Mouse (Mus musculus): Measurements from ENCODE around the gene Ptprt. TPM values are rescaled to one million over a fixed set of nuclear protein-coding genes. Genes with fewer than 3 reads are reported as not detected.

Gene Ptprt
- total RNA-seq, 2 experiments from 2014 or later, result 0.07 TPM; not detected in 1

DNA sequence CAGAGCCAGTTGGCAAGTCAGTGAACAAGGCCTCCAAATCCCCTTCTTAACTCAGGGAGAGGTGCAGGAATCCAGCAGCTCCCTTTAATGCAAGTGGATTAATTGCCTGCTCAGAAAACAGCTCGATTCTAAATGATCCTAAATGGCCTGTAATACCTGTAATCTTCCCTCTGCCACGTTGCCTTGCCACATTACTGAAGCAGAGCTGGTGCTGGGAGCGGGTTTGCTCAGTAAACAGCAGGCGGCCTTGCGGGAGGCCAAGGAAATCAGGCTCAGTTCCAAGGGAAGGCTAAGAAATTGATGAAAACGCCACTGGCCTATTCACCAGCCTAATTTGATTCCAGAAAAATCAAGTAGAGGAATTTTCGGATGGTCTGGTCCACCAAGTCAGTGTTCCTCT, 659.9 kb downstream of the Ptprt start:
- ATAC-seq (ENCODE audit: poor library complexity, severe bottlenecking), result no peak

DNA sequence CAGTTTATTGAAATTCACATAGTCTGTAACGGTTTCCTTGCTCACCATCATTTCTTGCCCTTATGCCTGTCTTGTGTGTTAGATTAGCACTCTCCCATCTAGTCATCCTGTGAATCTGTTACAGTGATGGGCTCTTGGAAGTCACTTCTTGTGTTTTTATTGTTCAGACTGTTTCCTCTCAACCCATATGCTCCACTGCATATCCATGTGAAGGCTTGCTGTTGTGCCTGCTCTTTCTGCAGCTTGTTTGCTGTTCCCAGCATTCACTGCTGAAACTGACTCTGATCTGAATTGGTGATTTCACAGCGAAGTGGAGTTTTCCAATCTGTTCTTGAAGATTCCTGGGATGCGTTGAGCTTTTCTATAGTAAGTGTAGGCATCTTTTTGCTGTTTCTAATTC, 678.6 kb downstream of the Ptprt start:
- no peak for ATAC-seq (ENCODE audit: poor library complexity, severe bottlenecking)

- no peak for ATAC-seq (ENCODE audit: poor library complexity, severe bottlenecking)
Observed at GRCm38 (mm10) chr2:161961179-161962163, 699.5 kb downstream of the Ptprt start.

- no peak for ATAC-seq (ENCODE audit: poor library complexity, severe bottlenecking)
Observed at GRCm38 (mm10) chr2:161945424-161945823, 715.5 kb downstream of the Ptprt start.

- ATAC-seq (ENCODE audit: poor library complexity, severe bottlenecking), result no peak
Observed at GRCm38 (mm10) chr2:161944689-161945088, 716.3 kb downstream of the Ptprt start.

DNA sequence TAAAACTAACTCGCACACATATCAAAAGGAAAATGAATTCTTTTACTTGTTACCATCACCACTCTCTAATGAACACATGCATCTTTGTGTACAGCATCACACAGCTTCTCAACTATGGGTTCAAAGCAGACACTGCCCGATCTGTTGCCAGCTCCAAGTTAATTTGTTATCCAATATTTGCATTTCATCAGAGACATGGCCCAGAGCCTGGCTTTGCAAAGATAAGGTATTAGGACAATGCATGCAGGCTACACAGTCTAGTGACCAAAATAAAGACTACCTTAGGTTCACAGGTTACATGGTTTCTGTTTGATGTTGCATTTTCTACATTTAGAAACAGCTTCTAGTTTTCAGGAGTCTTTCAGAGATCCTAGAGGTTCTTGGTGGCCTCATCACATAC, 719.0 kb downstream of the Ptprt start:
- ATAC-seq (ENCODE audit: poor library complexity, severe bottlenecking), result no peak

- no peak for ATAC-seq (ENCODE audit: poor library complexity, severe bottlenecking)
Observed at GRCm38 (mm10) chr2:161907214-161907613, 753.7 kb downstream of the Ptprt start.

DNA sequence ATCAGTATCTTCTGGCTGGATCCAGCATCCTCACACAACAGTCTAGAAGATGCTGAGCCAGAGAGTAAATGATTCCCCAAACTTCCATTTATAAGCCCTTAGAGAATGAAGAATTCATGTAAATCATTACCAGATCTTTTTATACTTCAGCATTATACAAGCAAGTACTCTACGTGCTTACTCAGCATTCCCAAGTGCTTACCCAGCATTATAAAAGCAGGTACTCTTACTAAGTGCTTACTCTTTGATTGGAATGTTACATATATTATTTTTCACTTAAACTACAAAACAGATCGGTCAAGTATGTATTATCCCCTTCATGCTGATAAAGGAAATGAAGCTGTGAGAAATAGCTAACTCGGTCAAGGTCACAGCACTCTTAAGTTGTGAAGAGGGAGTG, 758.8 kb downstream of the Ptprt start:
- ATAC-seq (ENCODE audit: poor library complexity, severe bottlenecking), result no peak

- ATAC-seq (ENCODE audit: poor library complexity, severe bottlenecking), result no peak
Observed at GRCm38 (mm10) chr2:161884446-161884845, 776.5 kb downstream of the Ptprt start.

- ATAC-seq (ENCODE audit: poor library complexity, severe bottlenecking), result no peak
Observed at GRCm38 (mm10) chr2:161882580-161882979, 778.4 kb downstream of the Ptprt start.

DNA sequence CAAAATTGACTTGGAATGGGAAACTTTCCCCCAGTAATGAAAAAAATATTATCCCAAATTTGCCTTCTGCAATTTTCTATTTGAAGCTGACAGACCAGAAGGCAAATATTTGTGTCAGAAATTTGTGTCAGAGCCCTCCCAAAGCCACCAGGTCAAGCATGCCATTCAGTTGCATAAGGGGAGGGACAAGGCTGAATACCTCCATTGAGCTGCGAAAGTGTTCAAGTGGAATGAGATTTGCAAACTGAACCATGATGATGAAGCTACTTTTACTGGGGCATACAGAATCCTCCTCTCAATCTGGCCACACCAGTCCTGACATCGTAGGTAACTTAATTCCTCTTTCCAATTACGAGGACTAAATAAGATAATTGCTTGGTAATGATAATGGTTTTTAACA, 780.0 kb downstream of the Ptprt start:
- ATAC-seq (ENCODE audit: poor library complexity, severe bottlenecking), result no peak

GRCm38 (mm10) chr2:161865231-161865630, 795.7 kb downstream of the Ptprt start:
- ATAC-seq (ENCODE audit: poor library complexity, severe bottlenecking), result no peak

DNA sequence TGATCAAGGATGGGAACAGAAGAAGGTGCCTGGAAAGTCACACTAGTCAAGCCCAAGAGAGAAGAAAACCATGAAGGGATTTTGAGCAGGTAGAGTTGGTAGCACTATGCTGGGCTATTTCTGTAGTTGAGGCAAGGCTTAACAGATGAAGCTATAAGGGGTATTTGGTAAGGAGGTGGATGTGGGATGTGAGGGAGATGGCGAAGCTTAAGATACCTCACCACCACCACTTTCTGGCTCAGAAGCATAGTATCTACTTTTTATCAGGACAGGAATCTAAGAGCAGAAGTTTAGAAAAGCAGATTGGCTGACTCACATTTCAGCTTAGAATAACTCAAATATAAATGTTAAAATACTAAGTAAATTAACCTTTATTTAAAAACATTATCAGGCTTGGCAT, 802.1 kb downstream of the Ptprt start:
- no peak for ATAC-seq (ENCODE audit: poor library complexity, severe bottlenecking)

DNA sequence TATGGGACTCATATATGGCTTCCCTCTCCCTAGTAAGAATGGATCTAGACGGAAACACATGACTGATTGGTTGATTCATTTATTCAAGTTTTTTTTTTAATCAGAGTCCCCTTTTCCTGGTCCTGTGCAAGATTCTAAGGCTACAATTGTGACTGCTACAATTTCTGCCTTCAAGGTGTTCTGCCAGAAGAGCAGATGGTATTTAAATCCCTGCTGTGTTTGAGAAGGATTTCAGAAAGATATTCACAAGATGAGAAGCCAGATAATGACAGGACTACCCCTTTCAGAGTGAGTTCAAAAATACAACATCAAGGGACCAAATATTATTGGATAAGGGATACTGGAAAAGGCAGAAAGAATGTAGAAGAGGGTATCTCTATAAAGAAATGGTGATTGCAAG, 802.6 kb downstream of the Ptprt start:
- ATAC-seq (ENCODE audit: poor library complexity, severe bottlenecking), result no peak

GRCm38 (mm10) chr2:161835001-161835400, 825.9 kb downstream of the Ptprt start:
- no peak for ATAC-seq (ENCODE audit: poor library complexity, severe bottlenecking)

- ATAC-seq (ENCODE audit: poor library complexity, severe bottlenecking), result no peak
Observed at GRCm38 (mm10) chr2:161833846-161834245, 827.1 kb downstream of the Ptprt start.

DNA sequence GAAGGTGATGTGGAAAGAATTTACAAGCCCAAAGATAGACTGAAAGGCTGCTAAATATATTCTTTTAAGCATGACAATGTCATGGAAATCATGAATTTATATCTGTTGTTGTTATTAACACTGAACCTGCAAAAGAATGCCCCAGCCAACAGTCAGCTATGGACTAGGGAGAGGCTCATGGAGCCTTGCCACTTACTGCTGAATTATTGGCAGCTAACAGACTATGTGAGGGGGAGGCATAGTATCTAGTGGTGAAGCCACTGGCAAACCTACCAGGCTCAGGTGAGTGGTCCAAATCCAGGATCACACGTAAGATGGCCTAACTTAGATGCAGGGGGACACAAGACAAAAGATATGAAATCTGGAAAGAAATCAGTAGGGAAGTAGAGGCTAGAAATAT, 847.6 kb downstream of the Ptprt start:
- ATAC-seq (ENCODE audit: poor library complexity, severe bottlenecking), result no peak

- no peak for ATAC-seq (ENCODE audit: poor library complexity, severe bottlenecking)
Observed at GRCm38 (mm10) chr2:161808086-161808801, 852.7 kb downstream of the Ptprt start.

- ATAC-seq (ENCODE audit: poor library complexity, severe bottlenecking), result no peak
Observed at GRCm38 (mm10) chr2:161806287-161807007, 854.5 kb downstream of the Ptprt start.

- no peak for ATAC-seq (ENCODE audit: poor library complexity, severe bottlenecking)
Observed at GRCm38 (mm10) chr2:161799946-161800345, 861.0 kb downstream of the Ptprt start.

DNA sequence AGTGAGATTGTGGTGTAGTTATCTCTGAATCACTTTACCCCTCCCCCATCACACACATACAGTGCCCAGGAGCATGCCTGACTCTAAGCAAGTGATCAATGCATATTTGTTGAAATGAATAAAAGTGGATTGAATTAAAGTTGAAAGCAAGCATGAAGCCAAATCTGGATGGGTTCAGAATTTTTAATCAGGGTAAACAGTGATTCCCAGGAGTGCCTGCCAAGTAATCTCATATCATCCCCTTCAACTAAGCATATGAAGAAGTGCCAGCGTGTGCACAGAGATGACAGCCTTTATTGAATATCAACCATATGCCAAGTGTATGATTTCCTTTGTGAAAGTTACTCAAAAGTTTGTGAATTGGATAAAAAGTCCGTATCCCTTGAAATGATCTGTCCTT, 893.4 kb downstream of the Ptprt start:
- no peak for ATAC-seq (ENCODE audit: poor library complexity, severe bottlenecking)
